ENCODE assay signal across 13 mouse cellular contexts in the genomic region with DNA sequence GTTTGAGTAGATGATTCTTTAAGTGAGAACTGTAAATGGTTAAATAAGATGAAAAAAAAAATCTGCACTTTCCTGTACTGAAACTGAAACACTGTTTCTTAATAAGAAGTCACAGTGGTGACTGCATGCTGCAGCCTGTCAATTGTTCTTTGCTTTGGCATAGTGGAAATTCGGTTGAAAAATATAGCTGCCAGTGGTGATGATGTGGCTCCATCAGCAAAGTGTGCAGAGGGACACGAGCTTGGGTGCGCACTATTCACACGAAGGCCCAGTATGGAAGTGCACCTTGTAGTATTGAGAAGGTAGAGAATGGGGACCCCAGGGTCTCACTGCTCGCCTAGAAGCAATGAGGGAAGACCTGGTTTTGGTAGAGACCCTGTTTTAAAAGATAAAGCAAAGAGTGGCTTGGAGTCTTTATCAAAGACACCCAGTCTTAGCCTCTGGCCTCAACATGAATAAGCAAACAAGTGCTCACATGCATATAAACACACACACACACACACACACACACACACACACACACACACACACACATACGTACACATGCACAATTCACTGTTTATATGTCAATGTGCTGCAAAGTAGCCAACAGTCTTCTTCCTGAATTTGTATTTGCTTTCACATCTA.
"Had no signal": no experiment of that assay in that cellular context is flagged by ENCODE, and none has a peak within 500 bp of the region (broad histone marks: within the 10 kb centered on the region; RNA-seq: fewer than 3 reads in every experiment).

No protein-coding gene starts in this region.

- H3K9me3 ChIP-seq: megakaryocyte, embryonic 14.5 days; midbrain, embryonic 12.5 days; neural tube, embryonic 13.5 days; stomach, embryonic 15.5 days had no signal

- ATAC-seq: lung, postnatal 0 days; midbrain, embryonic 16.5 days had no signal

- H3K4me1 ChIP-seq: midbrain, embryonic 12.5 days; neural tube, embryonic 13.5 days; stomach, embryonic 15.5 days had no signal

- H3K36me3 ChIP-seq: midbrain, embryonic 12.5 days; neural tube, embryonic 13.5 days; stomach, embryonic 15.5 days had no signal

- H3K4me3 ChIP-seq: megakaryocyte, embryonic 14.5 days; midbrain, embryonic 12.5 days; neural tube, embryonic 13.5 days; stomach, embryonic 15.5 days had no signal

- H3K9ac ChIP-seq: midbrain, embryonic 12.5 days; neural tube, embryonic 13.5 days; stomach, embryonic 15.5 days had no signal

- H3K27ac ChIP-seq: midbrain, embryonic 12.5 days; neural tube, embryonic 13.5 days; stomach, embryonic 15.5 days had no signal

- DNase-seq: kidney, adult 18-20 months; kidney, postnatal 10 days; left cerebral cortex, postnatal 4 days; lung, adult 2 months; lung, postnatal 36 days; right cerebral cortex, postnatal 14 days; thymus, postnatal 36 days had no signal

- H3K4me2 ChIP-seq: midbrain, embryonic 12.5 days; neural tube, embryonic 13.5 days; stomach, embryonic 15.5 days had no signal

- H3K27me3 ChIP-seq: megakaryocyte, embryonic 14.5 days; midbrain, embryonic 12.5 days; neural tube, embryonic 13.5 days; stomach, embryonic 15.5 days had no signal
